Mouse (Mus musculus) mouse embryonic stem cell (cell line): ENCODE results near the gene Ube2ql1.

Source experiments
- in situ Hi-C, 2 experiments: fragments of 300-500 bp; cut with MboI; formaldehyde crosslinking; loops; 1 replicate in 1 of 2; 3 replicates in 1 of 2; pipeline ENCODE4 v1.14.3; 2019 to 2020; ENCODE audit warnings: low sequenced_read_pairs in 2 of 2, low pct_unique_long_range_greater_than_20kb in 1 of 2, mixed read lengths in 1 of 2; ENCODE audit not compliant: unreplicated experiment in 1 of 2

The Ube2ql1 gene

DNA sequence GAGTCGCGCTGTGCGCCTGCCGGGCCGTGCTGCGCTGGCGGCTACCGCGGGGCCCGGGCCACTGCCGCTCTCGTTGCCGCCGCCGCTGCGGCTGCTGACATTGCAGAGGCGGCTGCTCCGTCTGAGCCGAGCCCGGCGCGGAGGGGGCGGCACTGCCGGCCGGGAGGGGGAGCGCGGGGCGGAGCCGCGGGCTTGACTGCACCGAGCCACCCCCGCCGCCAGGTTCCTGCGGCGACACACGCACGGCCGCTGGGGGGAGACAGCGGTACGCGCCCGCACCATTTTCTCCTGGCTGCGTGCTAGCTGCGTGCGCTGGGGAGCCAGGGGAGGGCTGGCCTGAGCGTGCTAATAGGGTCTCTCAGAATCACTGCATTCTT, at the start of gene Ube2ql1:
TSS of gene Ube2ql1 (minus strand) at position 131 of the 377 bp plus-strand sequence.
- in situ Hi-C loops: no loop called here

DNA sequence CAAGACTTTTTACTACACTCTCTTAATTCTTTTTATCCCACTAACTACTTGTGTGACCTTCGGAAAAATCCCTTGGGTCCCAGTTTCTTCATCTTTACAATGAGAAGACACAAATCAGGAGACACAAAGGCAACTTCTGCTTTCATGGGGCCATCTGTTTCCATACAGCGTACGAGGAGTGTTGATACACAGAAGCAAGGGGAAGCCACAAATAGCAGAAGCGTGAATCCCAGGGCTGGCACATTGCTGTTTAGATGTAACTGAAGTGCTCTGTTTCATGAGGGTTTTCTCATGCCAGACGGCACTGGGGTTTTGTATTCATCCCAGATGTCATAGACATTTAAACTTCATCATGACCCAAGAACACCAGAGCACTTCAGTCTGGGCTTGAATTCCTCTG, 49.0 kb upstream of the Ube2ql1 start:
- in situ Hi-C loops: no loop called here

- in situ Hi-C loops: no loop called here
Observed at GRCm38 (mm10) chr13:69778221-69778620, 38.5 kb upstream of the Ube2ql1 start.

- in situ Hi-C loops: no loop called here
Observed at GRCm38 (mm10) chr13:69772358-69772757, 32.7 kb upstream of the Ube2ql1 start.

- in situ Hi-C loops: no loop called here
Observed at GRCm38 (mm10) chr13:69770538-69771456, 31.1 kb upstream of the Ube2ql1 start.

- in situ Hi-C loops: no loop called here
Observed at GRCm38 (mm10) chr13:69768152-69768551, 28.5 kb upstream of the Ube2ql1 start.

DNA sequence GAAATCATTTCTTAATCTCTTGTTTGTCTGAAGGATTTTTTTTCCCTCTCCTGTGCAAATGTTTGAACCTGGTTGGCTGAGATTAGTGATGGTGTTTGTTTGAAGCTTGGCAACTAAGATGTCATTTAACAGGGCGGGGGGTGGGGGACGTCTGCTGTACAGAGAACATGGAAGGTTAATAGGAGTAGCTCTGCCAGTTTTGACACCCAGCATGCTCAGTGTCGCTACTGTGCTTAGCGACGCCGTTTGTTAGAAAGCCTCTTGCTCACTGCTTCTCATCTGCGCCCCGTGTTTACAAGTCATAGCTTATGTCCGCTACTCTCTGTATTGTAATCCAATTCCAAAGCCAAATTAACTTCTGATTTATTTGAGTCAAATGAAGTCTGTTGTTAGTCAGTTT, 25.0 kb upstream of the Ube2ql1 start:
- in situ Hi-C loops: no loop called here

DNA sequence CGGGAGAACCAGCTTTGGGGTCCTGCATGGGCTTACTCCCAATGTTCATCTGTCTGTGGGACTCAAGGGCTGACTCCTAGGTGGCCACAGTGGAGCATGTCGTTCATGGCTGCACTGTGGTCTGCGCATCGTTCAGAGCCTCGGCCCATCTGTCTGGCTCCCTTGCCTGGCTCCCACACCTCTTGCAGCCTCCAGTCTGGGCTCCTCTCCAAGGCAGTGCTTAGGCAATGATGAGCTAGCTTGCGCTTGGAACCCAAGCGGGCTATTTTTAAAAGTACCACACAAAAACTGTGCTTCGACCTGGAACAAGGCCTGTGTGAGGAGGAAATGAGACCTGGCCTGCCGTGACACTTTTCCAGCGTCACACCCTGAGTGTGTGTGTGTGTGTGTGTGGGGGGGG, 21.7 kb upstream of the Ube2ql1 start:
- in situ Hi-C loops: no loop called here

DNA sequence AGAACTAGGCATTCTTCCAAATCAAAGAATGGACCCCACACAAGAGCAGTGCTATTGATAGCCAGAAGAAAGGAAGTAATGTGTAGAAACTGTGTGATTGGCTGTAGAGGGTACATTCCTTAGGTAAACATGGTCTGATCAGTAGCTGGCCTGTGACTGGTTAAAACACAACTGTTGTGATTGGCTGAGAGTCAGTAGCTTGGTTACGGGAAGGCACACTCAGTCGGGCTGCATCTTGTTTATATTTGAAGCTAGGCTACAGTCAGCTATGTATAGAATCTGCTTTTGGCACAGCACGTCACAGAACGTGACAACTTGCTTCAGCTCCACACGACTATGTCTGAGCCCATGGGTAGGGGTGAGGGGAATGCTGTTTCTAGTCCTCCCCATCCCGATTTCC, 19.3 kb upstream of the Ube2ql1 start:
- in situ Hi-C loops: loop anchor here in 1 of 2 experiments (10.0 kb wide), 1 partner anchor 406 kb away; no protein-coding TSS in a partner anchor

DNA sequence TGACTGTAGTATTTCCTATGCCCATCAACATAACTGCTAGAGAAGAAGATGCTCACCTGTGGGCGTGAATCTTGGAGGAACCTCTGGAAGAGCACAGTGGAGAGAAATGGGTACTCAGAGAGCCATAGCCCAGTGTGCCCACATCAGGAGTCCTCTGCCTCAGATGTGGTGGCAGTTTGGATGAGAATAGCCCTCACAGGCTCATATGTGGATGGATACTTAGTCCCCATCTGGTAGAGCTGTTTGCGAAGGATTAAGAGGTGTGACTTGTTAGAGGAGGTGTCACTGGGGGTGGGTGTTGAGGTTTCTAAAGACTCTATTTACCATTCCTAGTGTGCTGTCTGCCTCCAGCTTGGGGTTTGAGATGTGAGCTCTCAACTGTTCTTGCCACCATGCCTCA, 13.2 kb upstream of the Ube2ql1 start:
- in situ Hi-C loops: loop anchor here in 1 of 2 experiments (10.0 kb wide), 1 partner anchor 412 kb away; no protein-coding TSS in a partner anchor

GRCm38 (mm10) chr13:69751510-69751909, 11.8 kb upstream of the Ube2ql1 start:
- in situ Hi-C loops: loop anchor here in 1 of 2 experiments (10.0 kb wide), 1 partner anchor 413 kb away; no protein-coding TSS in a partner anchor

DNA sequence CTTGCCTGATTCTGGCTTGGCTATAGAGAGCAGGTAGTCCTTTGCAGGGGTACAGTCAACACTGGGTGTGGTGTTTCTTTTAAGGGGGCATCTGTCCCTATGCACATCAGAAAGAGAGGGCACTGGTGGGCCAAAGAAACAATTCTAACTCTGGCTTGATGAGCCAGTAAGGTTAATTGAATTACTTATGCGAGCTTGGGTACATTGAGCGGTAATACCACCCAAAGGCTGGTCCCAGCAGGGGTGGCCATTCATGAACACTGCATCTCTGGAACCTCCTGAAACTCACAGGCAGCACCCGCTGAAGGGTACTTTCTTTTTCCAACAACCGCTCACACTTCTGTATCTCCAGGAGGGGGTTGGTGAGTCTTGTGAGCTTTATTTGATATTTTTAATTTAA, 9.1 kb upstream of the Ube2ql1 start:
- in situ Hi-C loops: no loop called here

DNA sequence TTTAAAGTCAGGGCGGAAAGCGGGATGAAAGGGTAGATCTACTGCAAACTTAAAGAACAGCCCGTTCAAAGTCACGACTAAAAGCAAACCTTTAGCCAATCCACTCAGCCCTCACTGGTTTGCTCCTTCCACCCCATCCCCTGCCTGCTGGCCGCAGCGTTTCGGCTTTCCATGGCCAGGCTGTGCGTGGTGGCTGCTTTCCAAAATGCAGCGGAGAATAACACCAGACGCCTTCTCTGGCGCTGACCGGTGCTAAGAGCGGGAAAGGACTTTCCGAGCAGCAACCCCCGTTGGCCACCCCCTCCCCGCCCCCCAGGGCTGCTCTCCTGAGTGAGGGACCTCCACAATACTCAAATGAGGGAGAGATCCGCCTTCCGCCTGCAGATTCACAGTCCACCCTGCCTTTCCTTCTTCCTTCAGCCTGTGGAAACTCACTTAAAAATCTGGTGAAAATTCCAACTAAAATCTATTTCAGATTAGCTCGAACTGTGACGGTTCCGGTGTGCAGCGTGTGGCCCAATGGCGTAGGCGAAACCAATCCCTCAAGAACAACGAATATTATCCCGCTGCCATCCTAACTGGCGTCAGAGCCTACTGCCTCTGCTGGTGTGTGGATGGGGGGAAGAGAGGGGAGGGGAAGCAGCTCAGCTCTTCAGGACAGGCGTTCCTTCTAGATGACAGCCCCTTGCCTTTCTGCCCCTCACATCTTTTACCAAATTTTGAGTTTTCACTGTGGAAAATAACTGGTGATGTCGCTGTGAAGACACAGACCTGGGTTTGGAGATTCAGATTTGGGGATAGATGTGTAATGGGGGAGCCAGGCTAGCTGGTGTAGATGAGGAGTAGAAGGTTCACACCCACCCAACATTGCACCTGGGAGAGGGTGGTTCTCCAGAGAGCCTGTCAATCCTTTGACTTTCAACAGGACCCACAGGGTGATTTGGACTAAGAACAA, 919 bp upstream of the Ube2ql1 start:
- in situ Hi-C loops: no loop called here

DNA sequence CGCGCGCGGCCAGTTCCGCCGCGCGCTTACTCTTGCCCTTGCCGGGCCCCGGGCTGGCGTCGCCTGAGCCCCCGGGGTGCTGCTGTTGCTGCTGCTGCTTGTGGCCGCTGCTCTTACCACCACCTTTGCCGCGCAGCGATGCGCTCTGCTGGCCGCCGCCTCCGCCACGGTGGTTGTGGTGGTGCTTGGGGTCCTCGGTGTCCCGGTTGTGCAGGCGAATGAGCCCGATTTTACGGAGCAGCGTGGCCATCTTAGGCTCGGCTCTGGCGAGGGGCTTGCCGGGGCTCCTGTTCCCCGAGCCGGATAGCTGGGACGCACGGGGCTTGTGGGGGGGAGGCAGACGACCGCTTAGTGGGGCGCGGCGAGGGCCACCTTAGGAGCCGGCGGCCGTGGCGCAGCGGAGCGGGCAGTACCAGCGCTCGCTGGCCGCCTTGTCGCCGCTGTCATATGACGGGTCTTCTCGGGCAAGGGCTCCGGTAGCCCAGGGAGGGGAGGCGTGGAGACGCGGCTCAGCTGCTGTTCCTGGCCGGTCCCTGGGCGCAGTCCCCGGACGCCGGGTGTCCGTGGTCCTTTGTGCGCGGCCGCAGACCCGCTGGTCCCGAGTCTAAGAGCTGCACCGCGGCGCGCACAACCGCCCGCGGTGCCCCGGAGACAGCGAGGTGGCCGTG, 464 bp downstream of the Ube2ql1 start:
- in situ Hi-C loops: no loop called here

DNA sequence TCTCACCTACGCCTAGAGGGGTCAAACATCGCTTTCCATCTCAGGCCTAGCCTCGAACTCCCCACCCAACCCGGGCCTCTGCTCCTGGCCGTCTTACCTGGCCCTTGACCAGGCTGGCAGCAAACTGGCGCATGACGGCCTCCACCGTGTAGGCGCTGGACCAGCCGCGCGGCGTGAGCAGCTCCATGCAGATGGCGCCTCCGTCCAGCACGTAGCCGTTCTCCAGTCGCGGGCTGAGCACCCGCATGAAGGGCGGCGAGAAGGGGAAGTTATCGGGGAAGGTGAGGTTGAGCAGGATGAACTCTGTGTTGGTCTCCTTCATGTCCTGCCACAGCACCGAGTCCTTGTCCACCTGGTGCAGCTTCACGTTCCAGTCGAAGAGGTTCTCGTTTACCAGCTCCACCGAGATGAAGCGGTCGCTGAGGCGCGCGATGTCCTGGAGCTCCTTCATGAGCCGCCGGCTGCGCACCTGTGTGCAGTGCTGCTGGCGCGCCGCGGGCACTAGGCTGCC, 1.2 kb downstream of the Ube2ql1 start:
- in situ Hi-C loops: no loop called here

- in situ Hi-C loops: no loop called here
Observed at GRCm38 (mm10) chr13:69737444-69738185, 2.1 kb downstream of the Ube2ql1 start.

DNA sequence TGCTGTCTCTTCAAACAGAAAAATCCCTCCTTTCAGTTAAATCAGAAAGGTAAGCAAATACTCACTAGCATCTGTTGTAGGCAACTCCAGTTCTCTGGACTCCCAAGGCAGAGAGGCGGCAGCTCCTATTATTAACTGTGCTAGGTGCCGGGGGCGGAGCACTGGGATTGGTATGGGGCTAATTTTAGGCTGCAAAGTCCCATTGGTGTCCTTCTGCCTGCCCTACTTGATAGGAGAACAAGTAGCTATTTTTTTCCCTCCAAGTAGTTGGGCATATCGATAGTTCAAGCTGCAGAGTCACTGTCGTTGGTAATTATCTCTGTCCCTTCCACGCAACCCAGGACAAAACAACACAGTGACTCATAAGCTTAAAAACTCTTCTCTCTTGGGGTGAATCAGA, 7.1 kb downstream of the Ube2ql1 start:
- in situ Hi-C loops: no loop called here

DNA sequence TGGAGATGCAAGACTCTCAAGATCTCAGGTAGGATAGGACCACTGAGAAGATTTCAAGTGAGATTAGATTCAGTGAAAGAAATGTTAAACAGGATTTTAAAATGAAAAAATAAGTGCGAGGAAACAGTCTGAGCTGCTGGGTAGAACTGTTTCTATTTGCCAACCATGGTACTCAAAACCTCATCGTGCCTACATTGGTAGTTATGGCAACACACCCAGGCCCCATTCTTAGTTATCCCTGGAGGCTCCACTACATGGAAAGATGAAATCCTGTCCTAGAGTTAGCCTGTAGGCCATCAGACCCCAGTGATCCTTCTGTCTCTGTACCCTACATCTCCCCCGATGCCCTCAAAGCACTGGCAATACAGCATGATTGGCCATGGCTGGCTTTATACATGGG, 14.3 kb downstream of the Ube2ql1 start:
- in situ Hi-C loops: no loop called here
